Mouse (Mus musculus): ENCODE results near the gene Cyp20a1.

- TF ChIP-seq CTCF (IDR thresholded peaks at IDR 0.05; ENCODE audit: extremely low read depth, insufficient read depth, low read length) (no peak), POLR2A (IDR thresholded peaks at IDR 0.05; ENCODE audit: extremely low read depth, insufficient read depth, low read length) (no peak)
These were observed 49.2 kb upstream of the Cyp20a1 start for GRCm38 (mm10) chr1:60293921-60294320.
